Mouse (Mus musculus): Measurements from ENCODE around the gene Prr12.

GRCm38 (mm10) chr7:44985595-44986191 is 67.0 kb downstream of the Prr12 start:
- 0 out of 2 replicates have a peak, but pooled peaks have one; percentile 5 for TF ChIP-seq CTCF (IDR thresholded peaks at IDR 0.05; ENCODE audit: extremely low read depth, insufficient read depth, insufficient read length, insufficient replicate concordance)
- no peak for TF ChIP-seq POLR2A (IDR thresholded peaks at IDR 0.05; ENCODE audit: low read depth, low read length)
